Mouse (Mus musculus) CH12.LX (cell line): ENCODE data around the gene Il31ra. TPM values are rescaled to one million over a fixed set of nuclear protein-coding genes. Genes with fewer than 3 reads are reported as not detected.

Experiments
- DNase-seq: peaks from one replicate; pipeline ENCODE4 v3.0.0-alpha.2; 2013; ENCODE audit errors: extremely low read depth
- H3K27ac ChIP-seq: 2 replicates; pipeline ENCODE4 v1.5.1; 2012; ENCODE audit warnings: low read depth, mild to moderate bottlenecking, control low read depth, moderate library complexity; ENCODE audit not compliant: insufficient read depth
- H3K27me3 ChIP-seq: replicated peaks from 2 replicates; pipeline ENCODE3; 2012; ENCODE audit warnings: inconsistent platforms
- H3K36me3 ChIP-seq, 2 experiments: replicated peaks in 1 of 2; 2 replicates each; pipeline versions ENCODE3 to v1.6.1; 2012; ENCODE audit warnings: inconsistent platforms in 1 of 2, low read length in 1 of 2, mild to moderate bottlenecking in 1 of 2, mixed read lengths in 1 of 2, moderate library complexity in 1 of 2; ENCODE audit not compliant: control insufficient read depth in 1 of 2, insufficient read depth in 1 of 2
- H3K4me1 ChIP-seq, 2 experiments: 2 replicates each; pipeline ENCODE4 v1.6.1; 2012; ENCODE audit warnings: inconsistent platforms in 1 of 2, moderate library complexity in 1 of 2; ENCODE audit not compliant: insufficient read depth in 2 of 2, control insufficient read depth in 1 of 2
- H3K4me2 ChIP-seq: 2 replicates; pipeline ENCODE4 v1.6.1; 2012; ENCODE audit warnings: low read depth, mild to moderate bottlenecking, control low read depth; ENCODE audit not compliant: poor library complexity, insufficient read depth, severe bottlenecking
- H3K4me3 ChIP-seq, 3 experiments: fragments of 150-350 bp in 1 of 3; sonication (generic) in 1 of 3; replicated peaks in 1 of 3; 2 replicates each; pipeline versions ENCODE3 to v1.5.1; 2011 to 2012; ENCODE audit warnings: low read depth in 2 of 3, low read length in 2 of 3, mild to moderate bottlenecking in 2 of 3, moderate library complexity in 2 of 3, control low read depth in 1 of 3, improper control_type of control experiment in 1 of 3, inconsistent platforms in 1 of 3, mixed read lengths in 1 of 3; ENCODE audit not compliant: poor library complexity in 1 of 3
- H3K79me2 ChIP-seq: replicated peaks from 2 replicates; pipeline ENCODE4 v1.6.1; 2012; ENCODE audit warnings: mild to moderate bottlenecking, moderate library complexity; ENCODE audit not compliant: control insufficient read depth, poor library complexity, insufficient read depth, severe bottlenecking; ENCODE audit errors: extremely low read depth
- H3K9ac ChIP-seq: 2 replicates; pipeline ENCODE4 v1.6.1; 2012; ENCODE audit warnings: low read depth, mild to moderate bottlenecking, control low read depth, moderate library complexity; ENCODE audit not compliant: insufficient read depth
- H3K9me3 ChIP-seq: replicated peaks from 2 replicates; pipeline ENCODE3; 2012; ENCODE audit warnings: low read length, inconsistent platforms, mixed read lengths
- BHLHE40 ChIP-seq: IDR thresholded peaks from 2 replicates; pipeline ENCODE4 v1.6.1; 2011; ENCODE audit warnings: mild to moderate bottlenecking, low read depth, low read length, improper control_type of control experiment
- CHD2 ChIP-seq: IDR thresholded peaks from 2 replicates; pipeline ENCODE4 v1.6.1; 2011; ENCODE audit warnings: low read length, improper control_type of control experiment
- CTCF ChIP-seq, 2 experiments: IDR thresholded peaks in 1 of 2; conservative IDR thresholded peaks in 1 of 2; 2 replicates each; pipeline ENCODE4 v1.5.1; 2011 to 2012; ENCODE audit warnings: low read depth in 2 of 2, low read length in 2 of 2, improper control_type of control experiment in 1 of 2, inconsistent platforms in 1 of 2, mild to moderate bottlenecking in 1 of 2, moderate library complexity in 1 of 2
- E2F4 ChIP-seq: IDR thresholded peaks from 2 replicates; pipeline ENCODE4 v1.6.1; 2011; ENCODE audit warnings: low read depth, low read length, improper control_type of control experiment; ENCODE audit not compliant: insufficient replicate concordance
- ELF1 ChIP-seq: IDR thresholded peaks from 2 replicates; pipeline ENCODE4 v1.6.1; 2014; ENCODE audit warnings: low read depth, mild to moderate bottlenecking, inconsistent platforms, low read length, improper control_type of control experiment
- IRF4 ChIP-seq: IDR thresholded peaks from 2 replicates; pipeline ENCODE4 v1.6.1; 2014; ENCODE audit warnings: low read depth, mild to moderate bottlenecking, inconsistent platforms, low read length, improper control_type of control experiment
- JUND ChIP-seq: conservative IDR thresholded peaks from 2 replicates; pipeline ENCODE4 v1.6.1; 2011; ENCODE audit warnings: low read depth, low read length, improper control_type of control experiment
- KAT2A ChIP-seq: IDR thresholded peaks from 2 replicates; pipeline ENCODE4 v1.6.1; 2012; ENCODE audit warnings: low read length, improper control_type of control experiment, inconsistent platforms; ENCODE audit not compliant: insufficient replicate concordance
- MAFK ChIP-seq: IDR thresholded peaks from 2 replicates; pipeline ENCODE4 v1.6.1; 2011; ENCODE audit warnings: low read length, improper control_type of control experiment; ENCODE audit not compliant: insufficient replicate concordance
- MYC ChIP-seq: IDR thresholded peaks from 2 replicates; pipeline ENCODE4 v1.6.1; 2011; ENCODE audit warnings: low read depth, mild to moderate bottlenecking, improper control_type of control experiment, low read length
- NRF1 ChIP-seq: IDR thresholded peaks from 2 replicates; pipeline ENCODE4 v1.6.1; 2014; ENCODE audit warnings: low read depth, mild to moderate bottlenecking, inconsistent platforms, low read length, improper control_type of control experiment, moderate library complexity
- PAX5 ChIP-seq: IDR thresholded peaks from 2 replicates; pipeline ENCODE4 v1.6.1; 2012; ENCODE audit warnings: low read length, inconsistent platforms, mixed read lengths
- POLR2A ChIP-seq: IDR thresholded peaks from 2 replicates; pipeline ENCODE4 v1.6.1; 2011; ENCODE audit warnings: low read depth, mild to moderate bottlenecking, improper control_type of control experiment, low read length
- RAD21 ChIP-seq: IDR thresholded peaks from 2 replicates; pipeline ENCODE4 v1.6.1; 2011; ENCODE audit warnings: low read depth, mild to moderate bottlenecking, low read length, improper control_type of control experiment, moderate library complexity
- SIN3A ChIP-seq: IDR thresholded peaks from 2 replicates; pipeline ENCODE4 v1.6.1; 2012; ENCODE audit warnings: low read length, improper control_type of control experiment, inconsistent platforms
- SMC3 ChIP-seq: IDR thresholded peaks from 2 replicates; pipeline ENCODE4 v1.6.1; 2011; ENCODE audit warnings: low read depth, low read length, improper control_type of control experiment
- TBP ChIP-seq: conservative IDR thresholded peaks from 2 replicates; pipeline ENCODE4 v1.6.1; 2011; ENCODE audit warnings: low read depth, low read length, improper control_type of control experiment
- TCF12 ChIP-seq: IDR thresholded peaks from 2 replicates; pipeline ENCODE4 v1.6.1; 2014; ENCODE audit warnings: low read depth, mild to moderate bottlenecking, inconsistent platforms, low read length, improper control_type of control experiment
- UBTF ChIP-seq: IDR thresholded peaks from 2 replicates; pipeline ENCODE4 v1.6.1; 2012; ENCODE audit warnings: low read depth, mild to moderate bottlenecking, inconsistent platforms, low read length, improper control_type of control experiment, moderate library complexity
- USF1 ChIP-seq: IDR thresholded peaks from 2 replicates; pipeline ENCODE4 v1.6.1; 2014; ENCODE audit warnings: low read depth, mild to moderate bottlenecking, inconsistent platforms, low read length, improper control_type of control experiment
- dilution Hi-C: fragments of 300-500 bp; cut with MboI; formaldehyde crosslinking; loops from 2 replicates; pipeline ENCODE4 v1.14.3; 2020; ENCODE audit warnings: low sequenced_read_pairs; ENCODE audit not compliant: extremely low pct_unique_long_range_greater_than_20kb, extremely low pct_ligation_motif_present
- in situ Hi-C: fragments of 300-500 bp; cut with MboI; formaldehyde crosslinking; loops from 3 replicates; pipeline ENCODE4 v1.14.3; 2019; ENCODE audit warnings: low sequenced_read_pairs, low pct_ligation_motif_present, low pct_unique_long_range_greater_than_20kb, mixed read lengths
- polyA plus RNA-seq: library from polyadenylated mRNA; unstranded; fragments of >175 nt; gene quantifications from 2 replicates; pipeline ENCODE4 v1.2.1, GENCODE M21; 2012; ENCODE audit warnings: low read depth; ENCODE audit not compliant: insufficient read length
- total RNA-seq, 2 experiments: library from RNA; depleted of rRNA; stranded (reverse); fragments of 300-350 nt in 1 of 2; fragments of >200 nt in 1 of 2; gene quantifications; 2 replicates each; pipeline ENCODE4 v1.2.3; 2012 to 2014

The Il31ra gene
- total and polyA plus RNA-seq, 3 experiments, result not detected

DNA sequence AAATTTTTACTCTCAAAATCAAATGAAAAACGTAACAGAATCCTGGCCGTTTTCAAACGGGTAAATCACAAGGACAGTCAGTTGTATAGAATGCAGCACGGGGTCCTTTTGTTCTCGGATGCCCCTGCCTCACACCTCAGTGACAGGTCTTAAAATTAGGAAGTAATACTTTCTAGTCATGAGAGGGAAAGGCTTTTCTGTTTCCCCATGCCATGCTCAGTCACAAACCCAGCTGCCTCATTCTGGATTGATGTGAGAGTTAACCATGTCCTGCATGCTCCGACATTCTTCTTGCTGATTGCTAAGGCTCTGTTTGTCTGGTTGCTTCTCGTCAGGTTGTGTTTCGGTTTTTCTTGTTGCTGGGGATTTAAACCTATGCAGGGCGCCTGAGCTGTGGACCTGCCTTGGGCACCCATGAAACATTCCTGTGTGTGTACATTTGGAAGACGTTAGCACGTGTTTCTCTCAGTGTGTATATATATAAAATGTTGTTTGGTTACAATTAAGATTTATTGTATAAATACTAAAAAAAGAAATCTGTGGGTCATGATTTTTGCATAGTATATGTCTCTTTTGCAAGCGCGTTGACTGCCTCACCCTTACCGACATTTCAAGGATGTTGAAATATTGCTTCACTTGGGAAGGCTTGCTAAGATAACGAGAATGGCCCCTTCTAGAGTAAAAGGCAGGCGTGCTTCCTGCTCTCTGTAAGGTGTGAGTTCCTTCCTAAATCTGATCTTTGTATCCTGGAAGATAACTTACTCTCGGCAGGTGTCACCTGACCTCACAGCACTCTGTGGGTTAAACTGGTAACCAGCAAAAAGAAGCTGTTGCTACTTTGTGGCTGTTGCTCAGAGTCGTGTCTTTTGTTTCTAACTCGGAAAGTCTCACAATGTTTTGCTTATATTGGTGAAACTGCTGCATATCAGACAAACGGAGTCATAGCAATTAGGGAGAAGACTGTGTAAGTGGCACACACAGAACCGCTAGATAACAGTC is 120.1 kb downstream of the Il31ra start:
- H3K27me3 ChIP-seq, result no peaks in the 10 kb centered on the region
- dilution Hi-C loops, result no loop called here
- DNase-seq, result no peak

DNA sequence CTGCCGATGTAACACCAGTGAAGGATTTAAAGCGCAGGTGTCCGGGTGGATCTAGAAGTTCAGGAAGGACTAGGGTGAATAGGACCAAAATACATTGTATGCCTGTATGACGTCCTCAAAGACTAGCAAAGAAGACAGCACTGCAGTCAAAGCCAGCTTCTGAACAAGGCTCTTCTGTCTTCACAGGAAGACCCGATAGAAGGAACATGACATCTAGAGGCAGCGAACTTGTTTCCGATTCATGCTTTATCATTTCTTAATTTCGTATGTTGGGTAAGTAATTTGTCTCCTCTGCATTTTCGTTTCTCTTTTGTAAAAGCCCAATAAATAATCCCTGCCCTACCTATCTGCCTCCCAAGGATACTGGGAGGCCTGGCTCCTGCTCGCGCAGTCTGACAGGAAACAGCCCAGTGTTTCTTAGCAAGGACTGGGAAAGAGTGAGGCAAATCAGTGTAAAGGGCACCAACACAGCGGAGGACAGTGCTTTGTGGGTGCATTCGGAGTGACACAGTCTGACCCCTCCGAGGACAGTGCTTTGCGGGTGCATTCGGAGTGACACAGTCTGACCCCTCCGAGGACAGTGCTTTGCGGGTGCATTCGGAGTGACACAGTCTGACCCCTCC is 121.6 kb downstream of the Il31ra start:
- in situ Hi-C loops, result no loop called here
- H3K9me3 ChIP-seq, result peaks cover 10% of the 10 kb centered on the region
- dilution Hi-C loops, result no loop called here
- H3K9ac ChIP-seq, result no peak overlapping the region
- no peak overlapping the region for H3K4me3 ChIP-seq
- no peak overlapping the region for H3K4me2 ChIP-seq
- H3K79me2 ChIP-seq, result peaks cover 7% of the 10 kb centered on the region
- H3K27ac ChIP-seq, result no peak overlapping the region
- no peak for DNase-seq
- no peaks in the 10 kb centered on the region for H3K27me3 ChIP-seq
- peaks cover 20 to 49% of the 10 kb centered on the region in 2 experiments for H3K36me3 ChIP-seq
- no peak for TF ChIP-seq MAFK
- no peak for TF ChIP-seq NRF1
- no peak for TF ChIP-seq JUND
- TF ChIP-seq IRF4, result no peak
- no peak for TF ChIP-seq RAD21
- TF ChIP-seq CTCF (conservative IDR thresholded peaks at IDR 0.05 in 1 of 2, IDR thresholded peaks at IDR 0.05 in 1 of 2; ENCODE audit: low read depth in 2 of 2, low read length in 2 of 2), result no peak
- TF ChIP-seq TBP, result no peak
- TF ChIP-seq BHLHE40, result no peak
- no peak for TF ChIP-seq ELF1
- no peak for TF ChIP-seq POLR2A
- TF ChIP-seq TCF12, result no peak
- no peak for TF ChIP-seq MYC
- no peak for TF ChIP-seq USF1
- TF ChIP-seq KAT2A, result no peak
- no peak for TF ChIP-seq PAX5
- TF ChIP-seq UBTF, result no peak
- no peak for TF ChIP-seq SMC3
- TF ChIP-seq E2F4, result no peak
- TF ChIP-seq SIN3A, result no peak
- H3K4me1 ChIP-seq, result peaks cover 2 to 7% of the 10 kb centered on the region in 2 experiments; a peak in 3 of 4 replicates

More for the DNA sequence above, 120.1 kb downstream of the Il31ra start:
- Histone ChIP-seq H3K4me1 (peaks cover 0 to 6% of the 10 kb centered on the region in 2 experiments; a peak in 1 of 4 replicates), H3K9ac (no peak overlapping the region), H3K4me3 (no peak overlapping the region), H3K4me2 (no peak overlapping the region), H3K36me3 (peaks cover 21 to 52% of the 10 kb centered on the region in 2 experiments), H3K27ac (no peak overlapping the region), H3K79me2 (peaks cover 2% of the 10 kb centered on the region; the same call in 1 of the 2 replicates), H3K9me3 (peaks cover 10% of the 10 kb centered on the region)
- in situ Hi-C loops, result no loop called here
- TF ChIP-seq MYC, result no peak
- TF ChIP-seq BHLHE40, result no peak
- TF ChIP-seq SMC3, result no peak
- no peak for TF ChIP-seq CHD2
